Mouse (Mus musculus) small intestine, adult 2 months (tissue): ENCODE measurements around the gene Ntm.

ENCODE experiments used
- CTCF ChIP-seq: fragments of 200-500 bp; IDR thresholded peaks from 2 replicates; pipeline ENCODE4 v1.5.1; 2012; ENCODE audit warnings: low read depth, mild to moderate bottlenecking, control low read depth, inconsistent platforms, low read length, moderate library complexity, mixed read lengths; ENCODE audit not compliant: insufficient replicate concordance, insufficient read length; ENCODE audit errors: extremely low read depth
- POLR2A ChIP-seq: fragments of 200-500 bp; IDR thresholded peaks from 2 replicates; pipeline ENCODE4 v1.6.1; 2012; ENCODE audit warnings: low read depth, mild to moderate bottlenecking, control low read depth, inconsistent platforms, low read length, moderate library complexity

GRCm38 (mm10) chr9:29342303-29342702 lies 620.6 kb downstream of the Ntm start:
- no peak for TF ChIP-seq POLR2A
- TF ChIP-seq CTCF = no peak
